Mouse (Mus musculus) forebrain, embryonic 10.5 days (tissue): ENCODE measurements around the gene Trpt1. TPM values are rescaled to one million over a fixed set of nuclear protein-coding genes. Genes with fewer than 3 reads are reported as not detected.
A peak's percentile ranks its signal among the peaks of the same experiment; 100 is the strongest.
"Not testable (repeated sequence)": the region's sequence is repeated elsewhere in the genome, so short reads cannot be mapped to it uniquely, and the experiment has no call there.

Experiments used
- DNase-seq: peaks from one replicate; pipeline ENCODE4 v3.0.0-alpha.2; 2017; ENCODE audit warnings: low spot score; ENCODE audit errors: extremely low spot score
- H3K27ac ChIP-seq: fragments of 300-500 bp; sonication (generic); 2 replicates; pipeline ENCODE4 v1.5.1; 2016; ENCODE audit warnings: mild to moderate bottlenecking
- H3K27me3 ChIP-seq: fragments of 300-500 bp; sonication (generic); 2 replicates; pipeline ENCODE4 v1.6.1; 2016; ENCODE audit warnings: mild to moderate bottlenecking; ENCODE audit not compliant: poor library complexity, severe bottlenecking
- H3K36me3 ChIP-seq: fragments of 300-500 bp; sonication (generic); replicated peaks from 2 replicates; pipeline ENCODE4 v1.6.1; 2016; ENCODE audit warnings: mild to moderate bottlenecking, moderate library complexity
- H3K4me1 ChIP-seq: fragments of 300-500 bp; sonication (generic); 2 replicates; pipeline ENCODE4 v1.6.1; 2016
- H3K4me3 ChIP-seq: fragments of 300-500 bp; sonication (generic); 2 replicates; pipeline ENCODE4 v1.5.1; 2016; ENCODE audit warnings: mild to moderate bottlenecking, moderate library complexity
- H3K9me3 ChIP-seq: fragments of 300-500 bp; sonication (generic); 2 replicates; pipeline ENCODE4 v1.6.1; 2016; ENCODE audit warnings: mild to moderate bottlenecking, moderate library complexity
- WGBS: fragments of 180-500 bp; shearing (Covaris S2); methylation state at CpG from one replicate; pipeline ENCODE4 v1.1.7; 2016; 5-methylcytosine and 5-hydroxymethylcytosine counted together
- polyA plus RNA-seq: library from polyadenylated mRNA; unstranded; fragments of >200 nt; fragmentation: Nextera tagmentation; extraction: Ambion mirVana; gene quantifications from 2 replicates; pipeline ENCODE4 v1.2.1, GENCODE M21; 2016

The Trpt1 gene
- polyA plus RNA-seq, 1 experiment from 2014 or later = 10.4 TPM

DNA sequence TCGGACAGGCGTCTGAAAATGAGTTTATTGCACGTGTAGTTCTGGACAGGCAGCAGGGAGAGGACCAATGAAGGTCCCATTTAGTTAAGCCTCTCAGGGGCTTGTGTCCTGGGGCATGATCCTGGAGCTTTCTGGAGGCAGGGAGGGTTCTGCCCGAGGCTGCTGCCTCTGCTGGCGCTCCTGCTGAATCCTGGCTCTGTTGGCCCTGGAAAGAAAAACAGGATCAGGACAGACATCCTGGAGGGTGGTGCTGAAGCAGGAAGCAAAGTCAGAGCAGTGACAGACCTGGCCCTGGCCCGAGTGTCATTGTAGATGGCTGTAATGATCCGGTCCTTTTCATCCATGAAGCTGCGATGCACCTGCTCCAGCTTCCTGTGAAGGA, 8.0 kb upstream of the Trpt1 start:
- WGBS = 4% methylated on average over 8 of the region's 8 CpGs
- DNase-seq = no peak
- Histone ChIP-seq H3K27ac (peak overlapping the region; percentile 97), H3K4me3 (peak overlapping the region; percentile 95), H3K9me3 (no peaks in the 10 kb centered on the region), H3K4me1 (peaks cover 64% of the 10 kb centered on the region), H3K36me3 (peaks cover 30% of the 10 kb centered on the region), H3K27me3 (0 out of 2 replicates have a peak, but pooled peaks cover 3% of the 10 kb centered on the region)

DNA sequence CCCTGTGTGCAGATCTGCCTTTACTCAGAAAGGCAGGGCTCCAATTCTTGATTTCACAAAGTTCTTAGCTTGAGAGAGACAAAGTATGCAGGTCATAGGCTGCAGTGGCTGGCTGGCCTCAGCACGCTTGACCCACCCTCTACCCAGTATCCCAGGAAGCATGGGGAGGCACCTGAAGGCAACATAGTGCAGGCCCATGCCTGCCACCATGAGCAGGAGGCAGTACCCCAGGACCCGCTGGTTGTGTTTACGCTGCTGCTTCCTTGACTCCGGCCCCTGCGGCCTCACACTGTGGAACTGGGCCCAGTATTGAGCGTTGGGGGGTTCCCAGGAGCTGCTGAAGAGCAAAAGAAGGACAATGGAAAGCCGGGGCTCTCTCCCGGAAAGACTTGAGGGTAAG, 6.7 kb upstream of the Trpt1 start:
- 86% methylated on average over 8 of the region's 8 CpGs for WGBS
- H3K4me3 ChIP-seq = 0 out of 2 replicates have a peak overlapping the region, but pooled peaks have one; percentile 4
- H3K36me3 ChIP-seq = peaks cover 18% of the 10 kb centered on the region
- H3K27me3 ChIP-seq = 0 out of 2 replicates have a peak, but pooled peaks cover 3% of the 10 kb centered on the region
- H3K4me1 ChIP-seq = peaks cover 66% of the 10 kb centered on the region
- H3K27ac ChIP-seq = no peak overlapping the region
- no peaks in the 10 kb centered on the region for H3K9me3 ChIP-seq
- DNase-seq = no peak

DNA sequence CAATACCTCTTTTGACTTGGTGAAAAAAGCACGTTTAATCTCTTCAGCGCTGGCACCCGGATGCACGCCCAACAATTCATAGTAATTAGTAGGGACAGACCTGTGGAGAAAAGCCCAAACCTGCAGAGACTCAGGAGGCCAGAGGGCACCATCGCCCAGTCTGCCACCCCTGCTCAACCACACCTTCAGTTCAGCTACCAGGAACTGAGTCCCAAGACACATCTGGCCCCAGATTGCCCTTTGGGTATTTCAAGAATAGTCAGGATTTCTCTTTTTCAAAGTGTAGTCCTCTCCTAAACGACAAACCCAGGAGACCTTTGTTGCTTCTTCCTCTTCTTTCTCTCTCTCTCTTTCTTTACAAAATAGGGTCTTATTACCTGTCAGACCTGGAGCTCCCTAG, 5.2 kb upstream of the Trpt1 start:
- H3K9me3 ChIP-seq = no peaks in the 10 kb centered on the region
- H3K4me3 ChIP-seq = no peak overlapping the region
- no peak overlapping the region for H3K27ac ChIP-seq
- peaks cover 73% of the 10 kb centered on the region for H3K4me1 ChIP-seq
- peaks cover 5% of the 10 kb centered on the region for H3K36me3 ChIP-seq
- H3K27me3 ChIP-seq = no peaks in the 10 kb centered on the region
- WGBS = 89% methylated on average over 6 of the region's 6 CpGs
- no peak for DNase-seq

DNA sequence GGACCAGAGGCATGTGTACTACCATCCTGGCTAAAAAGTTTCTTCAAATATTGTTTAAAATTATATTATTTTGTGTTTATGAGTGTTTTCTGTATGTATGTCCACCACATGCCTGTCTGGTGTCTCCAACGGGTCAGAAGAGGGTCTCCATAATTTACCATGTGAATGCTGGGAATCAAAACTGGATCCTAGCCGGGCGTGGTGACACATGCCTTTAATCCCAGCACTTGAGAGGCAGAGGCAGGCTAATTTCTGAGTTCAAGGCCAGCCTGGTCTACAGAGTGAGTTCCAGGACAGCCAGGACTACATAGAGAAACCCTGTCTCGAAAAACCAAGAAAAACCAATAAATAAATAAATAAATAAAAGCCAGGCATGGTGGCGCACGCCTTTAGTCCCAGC, 4.8 kb upstream of the Trpt1 start:
- H3K27ac ChIP-seq, H3K27me3 ChIP-seq, H3K9me3 ChIP-seq, H3K36me3 ChIP-seq, DNase-seq: not testable (repeated sequence)
- H3K4me3 ChIP-seq = peak overlapping the region; percentile 66; the same call in 1 of the 2 replicates
- WGBS = 94% methylated on average over 6 of the region's 6 CpGs
- H3K4me1 ChIP-seq = peaks cover 73% of the 10 kb centered on the region

DNA sequence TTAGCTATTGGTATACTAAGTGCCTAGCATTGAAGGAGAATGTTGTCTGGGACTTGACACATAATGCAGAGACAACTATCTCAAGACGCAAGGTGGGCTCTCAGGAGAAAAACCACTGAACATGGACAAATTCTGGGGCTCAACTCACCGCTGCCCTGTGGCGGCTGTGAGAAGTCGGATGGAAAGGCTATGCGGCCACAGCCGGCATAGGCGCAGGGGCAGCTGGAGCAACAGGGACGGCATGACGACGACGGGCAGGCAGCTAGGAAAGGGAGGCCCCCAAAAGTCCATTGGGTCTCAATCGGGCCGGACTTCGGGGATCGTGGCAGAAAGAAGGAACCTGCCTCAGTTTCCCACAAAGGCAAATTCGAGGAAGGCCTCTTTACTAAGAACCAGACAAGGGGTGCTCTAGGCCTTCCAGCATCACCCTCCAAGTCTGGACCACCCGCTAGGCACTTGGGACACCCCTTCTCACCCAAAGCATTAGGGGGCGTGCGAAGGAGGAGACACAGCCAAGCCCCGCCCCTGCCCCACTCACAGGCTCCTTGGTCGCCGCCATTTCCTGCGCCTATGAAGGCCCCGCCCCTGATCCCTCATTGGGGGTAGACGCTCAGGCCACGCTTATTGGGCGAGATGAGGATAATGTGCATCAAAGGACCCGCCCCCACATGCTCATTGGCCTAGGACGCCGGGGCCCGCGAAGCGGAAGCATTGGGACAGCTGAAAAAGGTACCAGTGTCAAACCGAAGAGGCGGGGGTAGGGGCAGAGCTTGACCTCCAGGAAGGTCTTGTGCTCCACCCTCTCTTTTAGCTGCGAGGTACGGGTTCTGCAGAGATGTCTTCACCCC, 3.7 kb upstream of the Trpt1 start, which contains the start of gene Dnajc4:
Gene Dnajc4, minus strand, starts transcription at position 562 of the 848 bp plus-strand sequence.
- Histone ChIP-seq H3K27me3 (no peaks in the 10 kb centered on the region), H3K4me1 (peaks cover 73% of the 10 kb centered on the region), H3K36me3 (0 out of 2 replicates have a peak, but pooled peaks cover 2% of the 10 kb centered on the region), H3K9me3 (no peaks in the 10 kb centered on the region), H3K4me3 (peak within 1 kb of the TSS; percentile 66), H3K27ac (peak within 1 kb of the TSS; percentile 88)
- 2% methylated on average over 37 of the region's 37 CpGs for WGBS
- DNase-seq = peak; percentile 98

DNA sequence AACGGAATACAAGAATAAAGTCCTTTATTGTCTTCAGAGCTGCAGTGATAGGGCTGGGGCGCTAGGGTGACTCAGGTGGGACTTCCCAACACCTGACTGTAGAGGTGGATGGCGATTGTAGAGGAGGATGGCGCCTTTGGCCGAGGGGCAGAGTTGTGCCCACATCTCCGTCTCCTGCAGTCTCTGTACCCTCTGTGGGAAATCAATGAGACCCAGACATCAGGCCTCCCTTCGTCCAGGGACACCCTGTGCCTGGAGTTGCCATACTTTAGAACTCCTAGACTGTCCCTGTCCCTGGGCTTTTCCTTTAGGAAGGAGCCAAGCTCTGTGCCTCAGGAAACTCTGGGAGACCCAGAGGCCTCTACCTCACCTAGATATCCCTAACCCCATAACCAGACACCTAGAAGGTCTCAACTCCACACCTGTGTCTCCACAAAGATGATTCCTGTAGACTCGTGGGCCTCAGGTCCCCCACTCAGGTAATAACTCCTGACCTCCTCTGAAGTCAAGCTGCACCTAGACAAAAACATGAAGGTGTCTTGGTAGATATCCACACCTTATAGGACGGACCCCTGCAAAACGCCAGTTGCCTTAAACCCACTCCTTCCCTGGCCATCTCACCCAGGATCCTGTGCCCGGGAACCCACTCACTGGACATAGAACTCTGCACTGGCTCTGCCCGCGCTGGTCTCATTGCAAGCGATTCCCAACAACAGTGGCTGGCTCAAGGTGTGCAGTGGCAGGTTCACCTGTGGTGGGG, 2.7 kb upstream of the Trpt1 start:
- peak overlapping the region; percentile 88 for H3K27ac ChIP-seq
- H3K4me3 ChIP-seq = peak overlapping the region; percentile 66
- H3K9me3 ChIP-seq = no peaks in the 10 kb centered on the region
- H3K36me3 ChIP-seq = peaks cover 7% of the 10 kb centered on the region
- no peaks in the 10 kb centered on the region for H3K27me3 ChIP-seq
- 64% methylated on average over 14 of the region's 14 CpGs for WGBS
- H3K4me1 ChIP-seq = peaks cover 66% of the 10 kb centered on the region
- DNase-seq = no peak

DNA sequence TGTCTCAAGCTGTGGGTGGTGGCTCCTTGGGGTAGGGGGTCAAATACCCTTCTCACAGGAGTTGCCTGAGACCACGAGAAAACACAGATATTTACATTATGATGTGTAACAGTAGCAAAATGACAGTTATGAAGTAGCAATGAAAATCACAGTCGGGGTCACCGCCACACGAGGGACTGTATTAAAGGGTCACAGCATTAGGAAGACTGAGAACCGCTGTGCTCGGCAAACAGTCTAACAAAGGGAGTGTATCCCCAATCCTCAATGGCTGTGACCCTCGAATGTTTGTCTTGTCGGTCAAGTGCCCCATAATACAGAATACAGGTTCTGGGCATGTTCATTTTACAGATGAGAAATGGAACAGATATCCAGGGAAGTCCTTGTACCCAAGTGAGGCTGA, 1.9 kb upstream of the Trpt1 start:
- peaks cover 15% of the 10 kb centered on the region for H3K36me3 ChIP-seq
- DNase-seq = no peak
- peaks cover 63% of the 10 kb centered on the region for H3K4me1 ChIP-seq
- H3K27me3 ChIP-seq = no peaks in the 10 kb centered on the region
- no peak overlapping the region for H3K27ac ChIP-seq
- 89% methylated on average over 8 of the region's 8 CpGs for WGBS
- no peak overlapping the region for H3K4me3 ChIP-seq
- H3K9me3 ChIP-seq = no peaks in the 10 kb centered on the region; the same call in 1 of the 2 replicates

DNA sequence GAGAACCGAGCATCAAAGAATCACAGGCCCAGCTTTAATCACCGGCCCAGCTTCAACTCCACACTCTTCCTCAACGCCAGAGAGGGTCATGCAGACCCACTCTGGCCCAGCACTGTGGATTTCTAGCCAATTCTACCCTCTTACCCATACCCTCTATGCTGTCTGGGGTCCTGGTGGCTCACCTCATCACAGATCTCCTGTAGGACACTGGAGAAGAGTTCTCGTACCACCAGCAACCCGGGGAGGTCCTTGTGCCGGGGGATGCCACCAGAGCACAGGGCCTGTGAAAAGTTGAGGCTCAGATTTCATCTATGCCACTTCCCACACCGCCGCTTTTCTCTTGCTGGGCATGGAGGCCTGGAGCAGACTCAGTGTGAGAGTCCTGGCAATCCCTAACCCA, 1.4 kb upstream of the Trpt1 start:
- Histone ChIP-seq H3K4me3 (peak overlapping the region; percentile 69; the same call in 1 of the 2 replicates), H3K4me1 (peaks cover 60% of the 10 kb centered on the region), H3K27ac (no peak overlapping the region), H3K9me3 (no peaks in the 10 kb centered on the region; the same call in 1 of the 2 replicates), H3K27me3 (no peaks in the 10 kb centered on the region), H3K36me3 (peaks cover 17% of the 10 kb centered on the region)
- DNase-seq = no peak
- WGBS = 81% methylated on average over 8 of the region's 8 CpGs

DNA sequence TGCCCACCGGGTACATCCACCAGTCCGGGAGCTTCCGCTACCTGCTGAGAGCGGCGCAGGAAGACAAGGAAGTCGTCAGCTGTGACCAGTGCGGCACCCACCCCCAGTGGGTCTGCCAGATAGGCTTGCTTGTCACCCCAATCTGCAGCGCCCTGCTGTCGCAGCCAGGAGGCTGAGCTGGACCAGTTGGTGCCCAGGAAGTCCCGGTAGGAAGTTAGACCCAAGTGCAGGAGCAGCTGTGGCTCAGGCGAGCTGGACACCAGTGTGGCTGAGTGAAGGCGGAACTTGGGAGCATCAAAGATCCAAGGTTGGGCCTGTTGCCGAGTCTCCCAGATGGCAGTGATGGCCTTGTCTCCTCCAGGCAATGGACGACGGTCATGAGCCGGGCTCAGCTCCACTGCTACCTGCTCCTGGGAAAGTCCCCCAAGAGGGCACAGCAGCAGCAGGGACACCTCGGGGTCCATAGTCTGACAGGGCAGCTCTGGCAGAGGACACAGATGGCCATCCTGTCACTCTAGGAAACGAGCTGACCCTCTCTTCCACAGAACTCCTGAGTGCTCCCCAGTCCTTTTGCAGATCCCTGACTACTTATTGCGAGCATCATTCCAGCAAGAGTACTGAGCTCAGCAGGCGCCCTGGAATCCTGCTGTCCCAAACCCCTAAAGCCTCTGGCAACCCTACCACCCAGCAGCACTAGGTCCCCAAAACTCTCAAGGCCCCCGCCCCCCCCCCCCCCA, 508 bp upstream of the Trpt1 start:
- DNase-seq = no peak
- Histone ChIP-seq H3K4me3 (peak overlapping the region; percentile 69), H3K9me3 (no peaks in the 10 kb centered on the region; the same call in 1 of the 2 replicates), H3K36me3 (peaks cover 27% of the 10 kb centered on the region), H3K27me3 (no peaks in the 10 kb centered on the region), H3K4me1 (peaks cover 60% of the 10 kb centered on the region), H3K27ac (peak overlapping the region; percentile 87)
- WGBS = 54% methylated on average over 21 of the region's 21 CpGs

DNA sequence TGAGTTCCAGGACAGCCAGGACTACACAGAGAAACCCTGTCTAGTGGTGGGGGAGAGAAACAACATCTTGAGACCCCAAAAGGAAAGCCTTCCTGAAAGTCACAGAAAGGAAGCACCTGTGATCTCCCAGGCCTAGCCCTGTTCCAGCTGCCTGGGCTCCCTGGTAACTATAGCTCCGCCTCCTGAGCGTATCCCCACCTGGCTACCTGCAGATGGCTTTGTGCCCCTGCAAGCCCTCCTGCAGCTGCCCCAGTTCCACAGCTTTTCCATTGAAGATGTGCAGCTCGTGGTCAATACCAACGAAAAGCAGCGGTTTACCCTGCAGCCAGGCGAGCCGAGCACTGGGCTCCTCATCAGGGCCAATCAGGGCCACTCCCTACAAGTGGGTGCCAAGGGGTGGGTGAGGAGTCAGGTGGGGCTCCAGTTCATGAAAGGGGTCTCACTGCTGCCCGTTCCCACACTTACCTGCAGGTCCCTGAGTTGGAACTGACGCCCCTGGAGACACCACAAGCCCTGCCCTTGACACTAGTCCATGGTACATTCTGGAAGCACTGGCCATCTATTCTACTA, 1.9 kb downstream of the Trpt1 start:
- no peak overlapping the region for H3K27ac ChIP-seq
- no peak overlapping the region for H3K4me3 ChIP-seq
- H3K9me3 ChIP-seq = no peaks in the 10 kb centered on the region; the same call in 1 of the 2 replicates
- peaks cover 46% of the 10 kb centered on the region for H3K4me1 ChIP-seq
- H3K27me3 ChIP-seq = no peaks in the 10 kb centered on the region
- WGBS = 77% methylated on average over 9 of the region's 9 CpGs
- DNase-seq = no peak
- H3K36me3 ChIP-seq = peaks cover 39% of the 10 kb centered on the region

DNA sequence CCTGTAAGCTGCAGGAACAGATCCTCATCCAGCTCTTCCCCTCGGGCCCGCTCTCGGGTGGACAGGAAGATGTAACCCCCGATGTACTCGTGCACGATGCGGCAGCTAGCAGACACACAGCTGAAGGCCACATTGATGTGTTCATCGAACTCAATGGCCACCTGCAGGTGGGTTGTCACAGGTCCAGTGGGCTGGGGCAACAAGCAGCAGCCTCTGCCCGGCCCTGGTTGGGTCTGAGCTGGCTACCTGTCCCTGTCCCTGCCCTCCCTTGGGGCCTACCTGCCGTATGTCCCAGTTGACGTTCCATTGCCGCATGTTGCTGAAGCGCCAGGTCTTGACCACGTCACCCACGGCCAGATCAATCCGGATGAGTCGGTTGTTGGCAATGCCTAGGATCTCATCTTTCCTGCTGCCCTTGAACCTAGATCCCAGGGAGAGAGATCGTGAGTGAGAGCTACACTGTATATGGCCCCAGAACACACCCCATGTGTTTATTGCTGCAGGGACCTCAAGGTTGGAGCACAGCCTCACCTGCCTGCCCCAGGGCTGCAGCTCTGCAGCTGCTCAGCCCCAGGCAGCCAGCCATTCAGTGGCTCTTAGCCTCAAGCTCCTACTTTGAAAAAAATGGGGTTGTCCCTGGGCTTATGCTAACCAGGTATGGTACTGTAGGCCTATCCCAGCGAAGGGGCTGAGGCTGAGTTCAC, 3.6 kb downstream of the Trpt1 start:
- WGBS = 95% methylated on average over 19 of the region's 19 CpGs

More for the DNA sequence above, 3.6 kb downstream of the Trpt1 start:
- Histone ChIP-seq H3K9me3 (no peaks in the 10 kb centered on the region; the same call in 1 of the 2 replicates), H3K27me3 (no peaks in the 10 kb centered on the region), H3K4me1 (peaks cover 33% of the 10 kb centered on the region), H3K36me3 (peaks cover 41% of the 10 kb centered on the region), H3K4me3 (no peak overlapping the region), H3K27ac (no peak overlapping the region)
- no peak for DNase-seq
